Mouse (Mus musculus) thymus, adult 18-20 months (tissue): Measurements from ENCODE around the gene Ctsk.

Source experiments
- DNase-seq, 2 experiments: peaks; one replicate each; pipeline ENCODE4 v3.0.0; 2022; ENCODE audit warnings: mixed read lengths in 2 of 2

The Ctsk gene

GRCm38 (mm10) chr3:95499024-95499423, at the start of gene Ctsk:
TSS of gene Ctsk (plus strand) at chr3:95499256.
- DNase-seq: no peak

GRCm38 (mm10) chr3:95450408-95450807, 48.6 kb upstream of the Ctsk start:
- peak in 1 of 2 experiments; percentile 7 for DNase-seq

GRCm38 (mm10) chr3:95450915-95451314, 48.1 kb upstream of the Ctsk start:
- no peak for DNase-seq

- DNase-seq: no peak
Measured at GRCm38 (mm10) chr3:95456367-95456766, 42.7 kb upstream of the Ctsk start.

GRCm38 (mm10) chr3:95457758-95458157, 41.3 kb upstream of the Ctsk start:
- DNase-seq: no peak

- no peak for DNase-seq
Measured at GRCm38 (mm10) chr3:95459381-95459780, 39.7 kb upstream of the Ctsk start.

- no peak for DNase-seq
Measured at GRCm38 (mm10) chr3:95463852-95464251, 35.2 kb upstream of the Ctsk start.

GRCm38 (mm10) chr3:95478966-95479365, 20.1 kb upstream of the Ctsk start:
- no peak for DNase-seq

- no peak for DNase-seq
Measured at GRCm38 (mm10) chr3:95486421-95486820, 12.6 kb upstream of the Ctsk start.

GRCm38 (mm10) chr3:95488679-95489078, 10.4 kb upstream of the Ctsk start:
- DNase-seq: no peak

GRCm38 (mm10) chr3:95490238-95490637, 8.8 kb upstream of the Ctsk start:
- no peak for DNase-seq

GRCm38 (mm10) chr3:95494342-95494741, 4.7 kb upstream of the Ctsk start:
- peak in 1 of 2 experiments; percentile 14 for DNase-seq

- no peak for DNase-seq
Measured at GRCm38 (mm10) chr3:95498229-95498628, 827 bp upstream of the Ctsk start.

GRCm38 (mm10) chr3:95499496-95500140, 562 bp downstream of the Ctsk start:
- DNase-seq: no peak

GRCm38 (mm10) chr3:95502312-95502711, 3.3 kb downstream of the Ctsk start:
- no peak for DNase-seq

- no peak for DNase-seq
Measured at GRCm38 (mm10) chr3:95509348-95509747, 10.3 kb downstream of the Ctsk start.

GRCm38 (mm10) chr3:95511611-95512180, 12.6 kb downstream of the Ctsk start:
- peak; percentile 39 to 62 for DNase-seq

- no peak for DNase-seq
Measured at GRCm38 (mm10) chr3:95516614-95517041, 17.6 kb downstream of the Ctsk start.

- no peak for DNase-seq
Measured at GRCm38 (mm10) chr3:95517493-95517898, 18.4 kb downstream of the Ctsk start.

- DNase-seq: no peak
Measured at GRCm38 (mm10) chr3:95518891-95519290, 19.8 kb downstream of the Ctsk start.

GRCm38 (mm10) chr3:95519315-95519714, 20.3 kb downstream of the Ctsk start:
- DNase-seq: no peak

- no peak for DNase-seq
Measured at GRCm38 (mm10) chr3:95520100-95520499, 21.0 kb downstream of the Ctsk start.

GRCm38 (mm10) chr3:95521168-95521567, 22.1 kb downstream of the Ctsk start:
- DNase-seq: no peak

- peak in 1 of 2 experiments; percentile 15 for DNase-seq
Measured at GRCm38 (mm10) chr3:95523662-95524061, 24.6 kb downstream of the Ctsk start.

- DNase-seq: no peak
Measured at GRCm38 (mm10) chr3:95524673-95525072, 25.6 kb downstream of the Ctsk start.
